ENCODE assay signal across 16 mouse cellular contexts in the genomic region with DNA sequence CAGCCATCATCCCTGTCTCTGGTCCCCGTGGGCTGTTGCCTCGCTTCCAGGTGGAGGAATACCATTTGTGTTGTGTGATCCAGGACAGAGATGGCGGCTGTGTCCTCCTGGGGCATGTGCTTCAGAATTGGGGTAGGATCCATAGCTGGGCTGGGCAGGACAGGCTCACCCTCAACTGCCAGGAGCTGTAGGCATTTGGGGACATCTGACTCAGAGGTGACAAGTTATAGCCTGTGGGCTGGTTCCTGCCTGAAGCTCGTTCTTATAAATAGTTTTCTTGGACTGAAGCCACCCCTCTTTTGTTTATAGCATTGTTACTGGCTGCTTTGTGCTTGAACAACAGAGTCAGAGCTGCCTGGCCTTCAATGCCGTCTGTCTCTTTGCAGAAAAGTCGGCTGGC. TPM values are rescaled to one million over a fixed set of nuclear protein-coding genes. Genes with fewer than 3 reads are reported as not detected.
A peak's percentile ranks its signal among the peaks of the same experiment; 100 is the strongest.
DNase-seq lines count a peak whose midpoint lies in the region; ATAC-seq lines count a peak whose summit lies in the region.
"Had no signal": no experiment of that assay in that cellular context is flagged by ENCODE, and none has a peak within 500 bp of the region (broad histone marks: within the 10 kb centered on the region; RNA-seq: fewer than 3 reads in every experiment).

No protein-coding gene starts in this region.

- H3K4me2 ChIP-seq in heart, embryonic 13.5 days = peak overlapping the region; percentile 9; the same call in 1 of the 2 replicates
- no peak overlapping the region for H3K4me2 ChIP-seq in stomach, embryonic 14.5 days (replicated peaks; ENCODE audit: low read depth, low read length)
- H3K4me2 ChIP-seq: liver, embryonic 12.5 days had no signal

- H3K4me1 ChIP-seq in heart, embryonic 13.5 days = peaks cover 66% of the 10 kb centered on the region
- H3K4me1 ChIP-seq in stomach, embryonic 14.5 days (ENCODE audit: control insufficient read depth, insufficient read depth, low read length) = peaks cover 3% of the 10 kb centered on the region; the same call in 1 of the 2 replicates
- H3K4me1 ChIP-seq: liver, embryonic 12.5 days had no signal

- H3K4me3 ChIP-seq in heart, embryonic 13.5 days = no peak overlapping the region
- no peak overlapping the region for H3K4me3 ChIP-seq in stomach, embryonic 14.5 days (ENCODE audit: low read depth, low read length)
- H3K4me3 ChIP-seq: liver, embryonic 12.5 days had no signal

- H3K9ac ChIP-seq in heart, embryonic 13.5 days = peak overlapping the region; percentile 60
- no peak overlapping the region for H3K9ac ChIP-seq in stomach, embryonic 14.5 days (replicated peaks; ENCODE audit: low read depth, low read length)
- H3K9ac ChIP-seq: liver, embryonic 12.5 days had no signal

- peak; percentile 16 for DNase-seq in lung, postnatal 10 days
- no peak for DNase-seq in lung, postnatal 36 days
- peak; percentile 42 for DNase-seq in brain, adult 2 months (ENCODE audit: low read depth, low spot score)
- no peak for DNase-seq in thymus, postnatal 14 days
- DNase-seq: cerebellum, adult 8-10 months; gastrocnemius, postnatal 10 days; layer of hippocampus, adult 9-11 months; right cerebral cortex, adult 18-20 months; thymus, adult 18-20 months had no signal

- no peaks in the 10 kb centered on the region for H3K36me3 ChIP-seq in heart, embryonic 13.5 days
- no peaks in the 10 kb centered on the region for H3K36me3 ChIP-seq in stomach, embryonic 14.5 days (ENCODE audit: control insufficient read depth, insufficient read depth, low read length)
- H3K36me3 ChIP-seq: liver, embryonic 12.5 days had no signal

- ATAC-seq in heart, embryonic 13.5 days (ENCODE audit: extremely low read depth, insufficient number of reproducible peaks, low FRiP score, low TSS enrichment) = no peak
- no peak for ATAC-seq in stomach, embryonic 14.5 days (ENCODE audit: insufficient number of reproducible peaks, insufficient read depth, low FRiP score, low read depth)
- no peak for ATAC-seq in inflammation-experienced regulatory T-cells, adult 6 months
- ATAC-seq: forebrain, embryonic 16.5 days; hindbrain, postnatal 0 days; liver, embryonic 12.5 days had no signal

- no peaks in the 10 kb centered on the region for H3K9me3 ChIP-seq in heart, embryonic 13.5 days
- H3K9me3 ChIP-seq in stomach, embryonic 14.5 days (ENCODE audit: control insufficient read depth, low read depth, low read length) = no peaks in the 10 kb centered on the region

- peak overlapping the region; percentile 86 for H3K27ac ChIP-seq in heart, embryonic 13.5 days (replicated peaks)
- peak overlapping the region; percentile 28; the same call in 1 of the 2 replicates for H3K27ac ChIP-seq in stomach, embryonic 14.5 days (ENCODE audit: low read length)
- H3K27ac ChIP-seq: hindbrain, postnatal 0 days; kidney, postnatal 0 days; liver, embryonic 12.5 days had no signal

- H3K27me3 ChIP-seq in heart, embryonic 13.5 days (replicated peaks) = no peaks in the 10 kb centered on the region; the same call in 1 of the 2 replicates
- H3K27me3 ChIP-seq in stomach, embryonic 14.5 days (ENCODE audit: control insufficient read depth, insufficient read depth, low read length) = no peaks in the 10 kb centered on the region

- 49% methylated on average over 6 of the region's 6 CpGs for WGBS in heart, embryonic 13.5 days
- 63% methylated on average over 6 of the region's 6 CpGs for WGBS in stomach, embryonic 14.5 days

RNA-seq across cellular contexts. Expression of gene Cdh13, which starts 6.7 kb away (rescaled TPM):
- 50.0 and 52.0 TPM in 2 replicates for polyA plus RNA-seq in heart, embryonic 13.5 days (2015; fragmentation: Nextera tagmentation; extraction: Ambion mirVana)
- polyA plus RNA-seq in stomach, embryonic 14.5 days (2014; fragmentation: Nextera tagmentation; extraction: Ambion mirVana) = 17.6 and 19.9 TPM in 2 replicates
- under 1 TPM in 2 of 3 experiments, not detected in 1; 0.15 to 0.35 TPM for polyA plus RNA-seq in inflammation-experienced regulatory T-cells, adult 6 months (2017; shearing (Covaris generic))

Comparison
In these comparisons a context has a peak if more than half of its experiments do, and no peak if none do; other contexts are left out.
1. DNase-seq: peak in lung, postnatal 10 days (single experiment) and brain, adult 2 months (single experiment); none in lung, postnatal 36 days (single experiment) and thymus, postnatal 14 days (single experiment).
2. RNA of gene Cdh13, which starts 6.7 kb away (polyA plus RNA-seq): 50.0 to 52.0 TPM in heart, embryonic 13.5 days and 17.6 to 19.9 TPM in stomach, embryonic 14.5 days; 0.15 to 0.35 TPM in inflammation-experienced regulatory T-cells, adult 6 months; every median in the first group is over 10 times any median in the second.